Mouse (Mus musculus): ENCODE data around the gene Ush1g.

The Ush1g gene

DNA sequence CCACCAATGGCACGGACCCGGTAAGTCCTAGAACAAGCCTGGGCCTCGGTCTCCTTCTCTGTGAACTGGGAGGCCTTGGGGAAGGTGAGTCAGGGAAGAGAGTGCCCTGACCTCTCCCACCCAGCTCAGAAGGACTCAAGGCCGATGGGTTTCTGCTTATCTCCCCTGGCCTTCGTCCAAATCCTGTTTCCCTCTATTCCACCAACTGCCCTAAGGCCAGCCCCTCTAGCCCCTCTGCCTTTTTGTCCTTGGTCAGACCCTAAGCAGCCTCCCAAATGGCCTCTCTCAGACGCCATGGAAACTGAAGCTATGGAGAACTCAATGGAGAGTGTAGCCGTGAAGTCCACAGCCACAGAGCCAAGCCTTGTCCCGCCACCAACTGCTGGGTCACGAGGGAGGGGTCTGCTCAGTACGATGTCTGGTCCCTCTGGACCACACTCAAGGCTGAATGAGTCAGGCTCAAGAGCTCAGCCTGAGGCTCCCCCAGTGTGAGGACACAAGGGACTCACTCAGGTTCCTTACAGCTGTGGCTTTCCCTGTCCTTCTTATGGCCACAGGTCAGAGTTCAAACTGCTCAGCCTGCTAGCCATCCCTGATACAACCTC is 48.8 kb downstream of the Ush1g start:
- DNase-seq (ENCODE audit: extremely low read depth, insufficient read length, low spot score), result no peak

DNA sequence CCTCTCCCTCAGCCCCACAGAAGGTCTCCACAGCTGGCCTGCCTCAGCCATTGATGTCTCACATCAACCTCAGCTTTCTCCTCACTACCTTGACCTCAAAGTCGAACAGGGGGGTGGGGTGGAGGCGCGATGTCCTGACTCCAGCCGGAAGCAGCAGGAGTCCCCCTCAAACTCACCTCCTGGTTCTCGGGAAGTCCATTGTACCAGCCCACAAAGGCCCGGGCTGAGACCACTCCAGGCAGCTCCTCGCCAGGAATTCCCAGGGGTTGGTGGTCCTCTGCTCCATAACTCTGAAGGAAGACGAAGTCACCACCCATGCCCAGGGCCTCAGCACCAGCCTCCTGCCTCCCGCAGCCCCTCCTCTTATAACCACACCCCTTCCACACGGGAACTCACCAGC is 50.4 kb downstream of the Ush1g start:
- no peak for DNase-seq (ENCODE audit: extremely low read depth, insufficient read length, low spot score)

DNA sequence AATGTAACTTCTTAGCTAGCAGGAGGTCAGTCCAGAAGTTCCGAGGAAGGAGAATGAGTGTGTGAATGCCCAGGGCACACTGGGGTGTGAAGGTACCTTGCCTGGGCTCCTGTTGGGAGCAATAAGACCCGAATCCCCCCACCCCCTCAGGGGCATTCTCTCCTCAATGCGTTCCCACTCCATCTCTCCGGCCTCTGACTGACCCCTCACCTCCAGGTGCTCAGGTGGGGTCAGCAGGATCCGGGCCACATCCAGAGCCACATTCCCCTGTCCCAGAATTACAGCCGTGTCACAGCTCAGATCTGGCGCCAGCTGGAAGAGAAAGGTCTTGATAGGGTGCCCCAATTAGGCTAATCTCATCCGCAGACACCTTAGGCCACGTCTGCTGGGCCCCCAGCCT is 50.8 kb downstream of the Ush1g start:
- DNase-seq (ENCODE audit: extremely low read depth, insufficient read length, low spot score), result no peak

- no peak for DNase-seq (ENCODE audit: extremely low read depth, insufficient read length, low spot score)
Measured at GRCm38 (mm10) chr11:115270148-115270861, 51.5 kb downstream of the Ush1g start.

DNA sequence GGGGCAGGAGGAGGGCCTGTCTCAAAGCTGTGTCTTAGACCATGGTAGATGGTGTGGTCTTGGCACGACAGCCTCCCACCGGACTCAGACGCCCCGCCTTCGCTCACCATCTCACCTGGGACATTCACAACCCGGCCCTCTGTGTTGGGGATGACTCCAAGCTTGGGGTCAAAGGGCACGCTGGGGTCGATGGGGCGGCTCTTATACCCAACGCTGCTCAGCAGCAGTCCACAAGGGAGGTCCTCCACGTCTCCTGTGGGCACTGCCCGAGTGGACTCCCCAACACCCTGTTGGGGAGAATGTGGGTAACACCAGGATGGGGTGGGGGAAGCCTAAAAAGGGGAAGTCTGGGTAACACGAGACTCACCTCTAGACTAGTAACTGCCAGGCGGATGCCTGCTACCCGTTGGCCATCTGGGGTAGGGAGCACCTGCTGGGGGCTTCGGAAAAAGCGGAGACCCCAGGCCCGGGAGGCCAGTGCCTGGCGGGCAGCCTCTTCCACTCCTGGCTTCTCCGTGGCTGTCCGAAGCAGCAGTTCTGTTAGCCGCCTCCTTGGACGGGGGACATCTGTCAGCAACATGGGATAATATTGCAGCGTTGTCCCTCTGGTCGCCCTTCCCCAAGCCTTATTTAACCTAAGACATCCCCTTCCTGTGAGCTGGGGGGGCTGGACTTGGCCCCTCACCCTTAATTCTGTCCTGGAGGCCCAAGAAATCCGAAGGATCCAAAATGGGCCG is 52.3 kb downstream of the Ush1g start:
- no peak for DNase-seq (ENCODE audit: extremely low read depth, insufficient read length, low spot score)

DNA sequence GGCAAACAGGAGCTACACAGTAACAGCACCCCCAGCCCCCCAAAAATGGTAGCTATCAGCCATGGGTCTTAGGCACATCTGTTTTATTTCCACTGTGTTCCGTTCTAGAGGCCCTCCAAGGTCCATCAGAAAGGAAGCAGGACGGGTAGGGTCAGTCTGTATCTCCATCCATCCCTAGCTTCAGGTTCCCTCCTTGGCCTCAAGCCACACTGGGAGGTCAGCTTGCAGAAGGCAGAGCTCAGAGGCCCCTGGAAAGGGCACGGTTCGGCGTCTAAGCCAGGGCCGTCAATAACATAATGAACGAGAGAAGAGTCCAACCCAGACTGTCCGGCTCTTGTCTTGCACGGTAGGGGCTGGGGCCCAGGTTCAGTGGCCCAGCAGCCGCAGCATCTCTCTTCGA is 53.9 kb downstream of the Ush1g start:
- no peak for DNase-seq (ENCODE audit: extremely low read depth, insufficient read length, low spot score)

- DNase-seq (ENCODE audit: extremely low read depth, insufficient read length, low spot score), result no peak
Measured at GRCm38 (mm10) chr11:115267061-115267883, 54.6 kb downstream of the Ush1g start, which contains the start of gene Grin2c. Grin2c (minus strand) TSS chr11:115267243.

DNA sequence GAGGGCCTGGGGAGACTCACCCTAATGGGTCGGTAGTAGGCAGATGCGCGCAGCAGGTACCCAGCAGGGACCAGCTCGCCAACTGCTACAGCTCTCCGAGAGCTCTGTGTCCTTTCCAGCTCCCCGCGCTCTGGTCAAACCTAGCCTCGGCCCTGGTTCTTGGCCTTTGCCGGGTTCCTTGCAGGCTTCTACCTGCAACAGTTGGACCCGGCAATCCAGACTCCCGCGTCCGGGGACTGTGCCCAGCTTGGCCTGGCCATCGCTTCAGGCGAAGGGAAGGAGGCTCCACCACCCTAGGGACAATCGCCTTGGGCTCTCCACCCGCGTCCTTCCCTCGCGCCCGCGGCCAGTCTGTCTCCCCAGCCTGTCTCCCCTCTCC is 55.5 kb downstream of the Ush1g start:
- no peak for DNase-seq (ENCODE audit: extremely low read depth, insufficient read length, low spot score)

- DNase-seq (ENCODE audit: extremely low read depth, insufficient read length, low spot score), result no peak
Measured at GRCm38 (mm10) chr11:115265771-115266399, 56.0 kb downstream of the Ush1g start.
